Mouse (Mus musculus): ENCODE data around the gene Smim5. TPM values are rescaled to one million over a fixed set of nuclear protein-coding genes. Genes with fewer than 3 reads are reported as not detected.

Gene Smim5
- polyA plus RNA-seq, 1 experiment from 2014 or later, result 19.6 TPM

GRCm38 (mm10) chr11:115872437-115872836 lies 27.3 kb upstream of the Smim5 start:
- Histone ChIP-seq H3K4me1 (ENCODE audit: control insufficient read depth, insufficient read depth, low read length) (peaks cover 15% of the 10 kb centered on the region), H3K4me2 (no peak overlapping the region; the same call in 1 of the 2 replicates), H3K36me3 (ENCODE audit: control insufficient read depth, insufficient read depth, low read length) (no peaks in the 10 kb centered on the region), H3K27ac (ENCODE audit: low read depth, low read length) (no peak overlapping the region), H3K27me3 (ENCODE audit: control insufficient read depth, insufficient read depth, low read length) (no peaks in the 10 kb centered on the region; the same call in 1 of the 2 replicates), H3K4me3 (ENCODE audit: low read depth, low read length) (no peak overlapping the region), H3K9me3 (replicated peaks; ENCODE audit: control insufficient read depth, low read length) (no peaks in the 10 kb centered on the region), H3K9ac (ENCODE audit: low read depth, low read length) (no peak overlapping the region)
- ATAC-seq (replicated peaks; ENCODE audit: insufficient number of reproducible peaks, low FRiP score, low TSS enrichment), result no peak; the same call in 1 of the 2 replicates
- WGBS (ENCODE audit: insufficient replicate concordance), result 80% methylated on average over 4 of the region's 4 CpGs

- Histone ChIP-seq H3K36me3 (ENCODE audit: control insufficient read depth, insufficient read depth, low read length) (no peaks in the 10 kb centered on the region), H3K4me1 (ENCODE audit: control insufficient read depth, insufficient read depth, low read length) (peaks cover 11% of the 10 kb centered on the region), H3K27me3 (ENCODE audit: control insufficient read depth, insufficient read depth, low read length) (no peaks in the 10 kb centered on the region; the same call in 1 of the 2 replicates), H3K4me2 (no peak overlapping the region), H3K27ac (ENCODE audit: low read depth, low read length) (no peak overlapping the region), H3K9ac (ENCODE audit: low read depth, low read length) (no peak overlapping the region), H3K4me3 (ENCODE audit: low read depth, low read length) (no peak overlapping the region), H3K9me3 (replicated peaks; ENCODE audit: control insufficient read depth, low read length) (no peaks in the 10 kb centered on the region)
- no peak for ATAC-seq (replicated peaks; ENCODE audit: insufficient number of reproducible peaks, low FRiP score, low TSS enrichment)
- 91% methylated on average over 3 of the region's 3 CpGs for WGBS (ENCODE audit: insufficient replicate concordance)
These were observed 23.8 kb upstream of the Smim5 start for GRCm38 (mm10) chr11:115875935-115876334.

- no peaks in the 10 kb centered on the region; the same call in 1 of the 2 replicates for H3K27me3 ChIP-seq (ENCODE audit: control insufficient read depth, insufficient read depth, low read length)
- no peak overlapping the region for H3K4me2 ChIP-seq
- H3K4me3 ChIP-seq (ENCODE audit: low read depth, low read length), result no peak overlapping the region
- no peak overlapping the region for H3K9ac ChIP-seq (ENCODE audit: low read depth, low read length)
- WGBS (ENCODE audit: insufficient replicate concordance), result 79% methylated on average over 5 of the region's 5 CpGs
- no peaks in the 10 kb centered on the region for H3K9me3 ChIP-seq (replicated peaks; ENCODE audit: control insufficient read depth, low read length)
- no peaks in the 10 kb centered on the region for H3K36me3 ChIP-seq (ENCODE audit: control insufficient read depth, insufficient read depth, low read length)
- no peak for ATAC-seq (replicated peaks; ENCODE audit: insufficient number of reproducible peaks, low FRiP score, low TSS enrichment)
- no peak overlapping the region for H3K27ac ChIP-seq (ENCODE audit: low read depth, low read length)
- peaks cover 11% of the 10 kb centered on the region for H3K4me1 ChIP-seq (ENCODE audit: control insufficient read depth, insufficient read depth, low read length)
These were observed 23.3 kb upstream of the Smim5 start for GRCm38 (mm10) chr11:115876438-115876837.

GRCm38 (mm10) chr11:115877174-115877755 lies 22.5 kb upstream of the Smim5 start:
- Histone ChIP-seq H3K9ac (ENCODE audit: low read depth, low read length) (no peak overlapping the region), H3K27ac (ENCODE audit: low read depth, low read length) (no peak overlapping the region), H3K9me3 (replicated peaks; ENCODE audit: control insufficient read depth, low read length) (no peaks in the 10 kb centered on the region), H3K4me3 (ENCODE audit: low read depth, low read length) (no peak overlapping the region), H3K27me3 (ENCODE audit: control insufficient read depth, insufficient read depth, low read length) (no peaks in the 10 kb centered on the region; the same call in 1 of the 2 replicates), H3K36me3 (ENCODE audit: control insufficient read depth, insufficient read depth, low read length) (no peaks in the 10 kb centered on the region), H3K4me2 (no peak overlapping the region), H3K4me1 (ENCODE audit: control insufficient read depth, insufficient read depth, low read length) (peaks cover 3% of the 10 kb centered on the region)
- no peak for ATAC-seq (replicated peaks; ENCODE audit: insufficient number of reproducible peaks, low FRiP score, low TSS enrichment)
- 67% methylated on average over 6 of the region's 6 CpGs for WGBS (ENCODE audit: insufficient replicate concordance)

DNA sequence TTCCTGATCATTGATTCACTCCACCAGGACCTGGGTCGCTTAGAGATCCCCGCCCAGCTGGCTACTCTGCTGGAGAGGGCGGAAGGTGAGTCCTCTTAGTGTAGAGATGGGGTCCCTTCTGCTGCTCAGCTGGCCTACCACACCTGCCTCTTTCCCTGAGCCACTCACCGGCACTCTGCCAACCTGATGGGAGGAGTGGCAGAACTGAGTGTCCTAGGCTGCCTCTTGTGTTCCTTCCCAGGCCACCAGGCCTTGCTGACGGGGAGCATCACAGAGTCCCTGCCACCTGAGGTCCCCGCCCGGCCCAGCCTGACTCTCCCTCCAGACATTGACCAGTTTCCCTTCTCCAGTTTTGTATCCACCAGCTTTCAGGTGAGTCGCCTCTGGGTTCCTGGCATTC lies 21.7 kb upstream of the Smim5 start:
- Histone ChIP-seq H3K4me2 (no peak overlapping the region), H3K27ac (ENCODE audit: low read depth, low read length) (no peak overlapping the region), H3K9me3 (replicated peaks; ENCODE audit: control insufficient read depth, low read length) (no peaks in the 10 kb centered on the region), H3K36me3 (ENCODE audit: control insufficient read depth, insufficient read depth, low read length) (no peaks in the 10 kb centered on the region), H3K4me1 (ENCODE audit: control insufficient read depth, insufficient read depth, low read length) (no peaks in the 10 kb centered on the region), H3K27me3 (ENCODE audit: control insufficient read depth, insufficient read depth, low read length) (peaks cover 6% of the 10 kb centered on the region), H3K4me3 (ENCODE audit: low read depth, low read length) (no peak overlapping the region), H3K9ac (ENCODE audit: low read depth, low read length) (no peak overlapping the region)
- 81% methylated on average over 8 of the region's 8 CpGs for WGBS (ENCODE audit: insufficient replicate concordance)
- ATAC-seq (replicated peaks; ENCODE audit: insufficient number of reproducible peaks, low FRiP score, low TSS enrichment), result no peak

GRCm38 (mm10) chr11:115881002-115881401 lies 18.8 kb upstream of the Smim5 start:
- Histone ChIP-seq H3K4me3 (ENCODE audit: low read depth, low read length) (no peak overlapping the region), H3K9me3 (replicated peaks; ENCODE audit: control insufficient read depth, low read length) (no peaks in the 10 kb centered on the region)
- WGBS (ENCODE audit: insufficient replicate concordance), result 27% methylated on average over 5 of the region's 5 CpGs

GRCm38 (mm10) chr11:115883251-115883650 lies 16.5 kb upstream of the Smim5 start:
- H3K9ac ChIP-seq (ENCODE audit: low read depth, low read length), result no peak overlapping the region
- H3K4me1 ChIP-seq (ENCODE audit: control insufficient read depth, insufficient read depth, low read length), result no peaks in the 10 kb centered on the region
- H3K4me3 ChIP-seq (ENCODE audit: low read depth, low read length), result no peak overlapping the region
- no peaks in the 10 kb centered on the region for H3K36me3 ChIP-seq (ENCODE audit: control insufficient read depth, insufficient read depth, low read length)
- no peaks in the 10 kb centered on the region for H3K9me3 ChIP-seq (replicated peaks; ENCODE audit: control insufficient read depth, low read length)
- 0 out of 2 replicates have a peak overlapping the region, but pooled peaks have one; percentile 1 for H3K4me2 ChIP-seq
- 23% methylated on average over 16 of the region's 17 CpGs for WGBS (ENCODE audit: insufficient replicate concordance)
- H3K27me3 ChIP-seq (ENCODE audit: control insufficient read depth, insufficient read depth, low read length), result peaks cover 18% of the 10 kb centered on the region
- no peak overlapping the region for H3K27ac ChIP-seq (ENCODE audit: low read depth, low read length)
- no peak for ATAC-seq (replicated peaks; ENCODE audit: insufficient number of reproducible peaks, low FRiP score, low TSS enrichment)

More at GRCm38 (mm10) chr11:115881002-115881401, 18.8 kb upstream of the Smim5 start:
- no peak overlapping the region for H3K9ac ChIP-seq (ENCODE audit: low read depth, low read length)
- no peak overlapping the region for H3K27ac ChIP-seq (ENCODE audit: low read depth, low read length)
- peaks cover 18% of the 10 kb centered on the region for H3K27me3 ChIP-seq (ENCODE audit: control insufficient read depth, insufficient read depth, low read length)
- no peak for ATAC-seq (replicated peaks; ENCODE audit: insufficient number of reproducible peaks, low FRiP score, low TSS enrichment)
- H3K4me2 ChIP-seq, result no peak overlapping the region
- no peaks in the 10 kb centered on the region for H3K36me3 ChIP-seq (ENCODE audit: control insufficient read depth, insufficient read depth, low read length)
- H3K4me1 ChIP-seq (ENCODE audit: control insufficient read depth, insufficient read depth, low read length), result no peaks in the 10 kb centered on the region

- H3K4me3 ChIP-seq (ENCODE audit: low read depth, low read length), result no peak overlapping the region
- no peak overlapping the region for H3K9ac ChIP-seq (ENCODE audit: low read depth, low read length)
- no peak for ATAC-seq (replicated peaks; ENCODE audit: insufficient number of reproducible peaks, low FRiP score, low TSS enrichment)
- no peaks in the 10 kb centered on the region for H3K9me3 ChIP-seq (replicated peaks; ENCODE audit: control insufficient read depth, low read length)
- WGBS (ENCODE audit: insufficient replicate concordance), result 90% methylated on average over 3 of the region's 3 CpGs
- H3K4me1 ChIP-seq (ENCODE audit: control insufficient read depth, insufficient read depth, low read length), result no peaks in the 10 kb centered on the region
- H3K36me3 ChIP-seq (ENCODE audit: control insufficient read depth, insufficient read depth, low read length), result no peaks in the 10 kb centered on the region
- no peak overlapping the region for H3K27ac ChIP-seq (ENCODE audit: low read depth, low read length)
- peaks cover 18% of the 10 kb centered on the region for H3K27me3 ChIP-seq (ENCODE audit: control insufficient read depth, insufficient read depth, low read length)
- no peak overlapping the region for H3K4me2 ChIP-seq
These were observed 15.4 kb upstream of the Smim5 start for GRCm38 (mm10) chr11:115884361-115884760.

DNA sequence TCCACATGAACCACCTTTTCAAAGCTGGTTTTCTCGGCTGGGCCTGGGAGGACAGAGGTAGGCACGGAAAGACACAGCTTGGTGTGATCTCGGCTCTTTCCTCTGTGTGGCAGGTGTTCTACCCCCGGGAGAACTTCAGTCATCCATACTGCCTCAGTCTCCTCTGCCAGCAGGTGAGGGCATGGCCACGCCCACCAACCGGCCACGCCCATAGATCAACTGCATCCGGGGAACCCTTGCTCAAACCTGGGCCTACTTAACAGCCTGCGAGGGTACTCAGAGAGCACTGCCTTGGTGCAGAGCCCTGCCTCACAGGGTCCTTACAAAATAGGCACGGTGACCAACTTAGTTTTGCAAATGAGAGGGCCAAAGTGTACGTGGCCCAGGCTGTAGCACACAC lies 14.5 kb upstream of the Smim5 start:
- no peak overlapping the region for H3K27ac ChIP-seq (ENCODE audit: low read depth, low read length)
- H3K4me2 ChIP-seq, result no peak overlapping the region
- H3K4me1 ChIP-seq (ENCODE audit: control insufficient read depth, insufficient read depth, low read length), result no peaks in the 10 kb centered on the region
- no peaks in the 10 kb centered on the region for H3K36me3 ChIP-seq (ENCODE audit: control insufficient read depth, insufficient read depth, low read length)
- no peak overlapping the region for H3K9ac ChIP-seq (ENCODE audit: low read depth, low read length)
- H3K4me3 ChIP-seq (ENCODE audit: low read depth, low read length), result no peak overlapping the region
- 66% methylated on average over 11 of the region's 11 CpGs for WGBS (ENCODE audit: insufficient replicate concordance)
- peaks cover 18% of the 10 kb centered on the region for H3K27me3 ChIP-seq (ENCODE audit: control insufficient read depth, insufficient read depth, low read length)
- no peak for ATAC-seq (replicated peaks; ENCODE audit: insufficient number of reproducible peaks, low FRiP score, low TSS enrichment)
- H3K9me3 ChIP-seq (replicated peaks; ENCODE audit: control insufficient read depth, low read length), result no peaks in the 10 kb centered on the region

Data from heart, embryonic 11.5 days (tissue).